Mouse (Mus musculus) CD8-positive naive resting alpha-beta T cell, adult 57 days (primary cell): ENCODE data around the gene Zfp518a. TPM values are rescaled to one million over a fixed set of nuclear protein-coding genes. Genes with fewer than 3 reads are reported as not detected.

ENCODE experiments used
- total RNA-seq: library from RNA; stranded (reverse); gene quantifications from one replicate; pipeline ENCODE4 v1.2.4, GENCODE M21; 2023

The Zfp518a gene
- 19.6 TPM for total RNA-seq

DNA sequence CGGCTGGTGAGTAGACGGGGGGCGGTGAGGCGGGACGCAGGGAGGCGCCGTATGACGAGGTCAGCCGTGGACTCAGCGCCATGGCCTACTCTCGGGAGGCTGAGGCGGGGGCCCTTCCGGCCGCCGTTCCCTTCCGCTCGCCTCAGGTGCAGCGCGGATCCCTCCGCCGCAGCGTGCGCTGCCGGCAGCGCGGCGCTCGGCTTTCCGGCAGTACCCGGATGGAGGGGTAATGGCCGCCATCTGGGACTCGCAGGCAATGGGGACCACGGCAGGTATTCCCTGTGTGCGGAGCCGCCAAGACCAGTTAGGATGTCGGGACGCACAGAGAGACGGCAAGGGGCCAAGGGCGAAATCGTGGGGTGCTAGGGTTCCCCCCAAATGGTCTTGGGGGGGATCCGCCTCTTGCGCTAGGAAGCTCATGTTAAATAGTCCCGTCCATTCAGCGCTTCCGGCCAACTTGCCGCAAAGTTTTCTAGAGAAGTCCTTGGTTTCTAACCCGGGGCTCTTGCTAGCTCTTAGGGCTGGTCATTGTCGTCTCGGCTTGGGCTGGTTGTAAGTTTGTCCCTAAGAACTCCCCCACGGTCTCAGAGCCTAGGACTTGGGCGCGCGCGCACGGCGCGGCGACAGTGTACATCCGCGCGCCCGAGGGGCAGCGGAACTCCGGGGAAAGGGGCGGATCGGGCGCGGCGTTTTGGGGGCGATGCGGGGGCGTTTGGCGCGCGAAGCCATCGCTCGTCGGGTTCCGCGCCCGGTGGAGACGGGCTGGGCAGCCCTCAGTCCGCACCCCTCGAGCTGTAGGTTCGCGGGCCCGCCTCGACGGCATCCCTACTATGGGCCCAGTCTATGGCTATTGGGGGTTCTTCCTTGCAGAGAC, at the start of gene Zfp518a:
TSS of gene Zfp518a (plus strand) at position 187 of the 874 bp plus-strand sequence.

Other genes with a start within 250 kb of the Zfp518a start
- not detected for gene Cc2d2b, start 146.0 kb upstream of the Zfp518a start, total RNA-seq
- gene Ccnj, start 63.4 kb upstream of the Zfp518a start, total RNA-seq: 8.0 TPM
- gene Blnk, start 99.8 kb downstream of the Zfp518a start, total RNA-seq: 23.4 TPM
- gene Dntt, start 134.6 kb downstream of the Zfp518a start, total RNA-seq: 3.6 TPM
- gene Opalin, start 182.4 kb downstream of the Zfp518a start, total RNA-seq: not detected